Mouse (Mus musculus): ENCODE measurements around the gene Ank3.

Gene Ank3

GRCm38 (mm10) chr10:69574190-69574663, 175.7 kb downstream of the Ank3 start:
- CTCF ChIA-PET = no interaction called here

DNA sequence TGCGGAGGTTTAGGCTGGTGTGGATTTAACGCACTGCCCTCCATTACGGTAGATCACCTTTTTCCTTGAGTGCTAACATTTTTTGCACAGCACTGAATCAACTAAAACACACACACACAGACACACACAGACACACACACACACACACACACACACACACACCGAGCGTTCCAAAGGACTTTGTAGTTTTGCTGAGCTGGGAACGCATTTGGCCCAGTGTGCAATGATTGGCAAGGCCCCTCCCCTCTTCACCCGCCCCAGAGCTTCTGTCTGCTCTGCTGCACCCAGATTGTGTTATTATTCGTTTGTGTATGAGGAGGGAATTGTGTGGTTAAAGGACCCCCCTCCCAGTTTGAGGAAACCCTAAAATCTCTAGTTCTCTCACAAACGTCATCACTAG, 176.3 kb downstream of the Ank3 start:
- CTCF ChIA-PET = no interaction called here

- CTCF ChIA-PET = no interaction called here
These were observed 176.9 kb downstream of the Ank3 start for GRCm38 (mm10) chr10:69575451-69575850.

DNA sequence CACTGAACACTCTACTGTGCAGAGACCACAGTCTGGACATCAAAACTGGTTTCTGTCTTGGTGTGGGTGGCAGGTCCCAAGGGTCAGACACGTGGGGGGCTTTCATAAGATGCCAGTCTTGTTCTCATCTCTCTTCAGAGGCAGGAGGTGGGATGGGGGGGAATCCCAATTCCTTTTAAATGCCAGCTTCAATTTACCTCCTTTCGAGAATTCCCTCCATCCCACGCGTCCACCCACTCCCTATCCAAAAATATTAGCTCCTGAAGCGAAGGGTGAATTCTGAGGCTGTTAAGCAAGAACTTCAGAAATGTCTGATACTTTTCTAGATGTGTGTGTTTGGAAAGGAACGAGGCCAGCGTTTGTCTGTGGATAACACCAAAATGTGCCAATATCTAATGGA, 177.7 kb downstream of the Ank3 start:
- CTCF ChIA-PET = no interaction called here

DNA sequence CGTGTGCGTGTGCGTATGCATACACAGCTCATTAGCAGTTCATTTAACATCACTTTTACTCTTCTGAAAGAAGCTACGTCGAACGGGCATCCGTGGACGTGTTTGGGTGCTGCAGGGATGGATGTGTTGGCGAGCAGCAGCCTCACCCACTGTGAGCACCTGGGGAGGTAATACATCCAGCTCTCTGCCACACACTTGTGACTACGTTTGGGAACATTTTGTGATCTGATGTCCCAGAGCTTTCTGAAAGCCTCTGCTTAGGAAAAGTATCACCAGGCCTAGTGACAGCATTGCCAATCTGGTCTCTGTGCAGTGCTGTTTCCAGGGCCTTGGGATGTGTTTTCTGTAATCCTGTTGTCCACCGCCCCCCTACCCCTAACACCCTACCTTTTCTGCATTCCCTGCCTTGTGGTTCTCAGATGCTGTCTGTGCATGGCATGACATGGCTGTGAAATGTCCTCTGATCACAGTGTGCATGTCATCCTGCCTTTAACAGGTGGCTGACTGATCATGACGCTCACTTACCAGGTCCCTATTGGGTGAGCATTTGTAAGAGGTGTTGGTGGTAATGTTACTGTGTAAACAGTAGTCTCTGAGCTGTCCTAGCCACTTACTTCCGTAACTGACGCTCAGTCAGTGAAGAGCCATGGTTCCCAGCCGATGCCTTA, 178.6 kb downstream of the Ank3 start:
- CTCF ChIA-PET = no interaction called here

DNA sequence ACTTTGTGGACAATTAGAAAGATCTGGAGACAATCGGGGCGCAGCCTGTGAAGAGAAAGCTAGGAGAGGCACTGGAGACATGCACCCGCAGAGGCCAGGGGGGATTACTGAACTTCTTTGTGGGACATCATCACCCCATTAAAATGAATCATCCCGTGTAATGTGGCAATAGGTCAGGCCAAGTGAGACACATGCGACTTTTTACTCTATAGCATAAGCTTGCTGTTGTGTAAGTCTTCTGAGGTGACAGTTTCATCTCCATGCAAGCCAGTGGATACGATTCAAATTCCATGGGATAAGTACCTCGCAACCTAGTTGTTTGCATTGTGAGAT, 179.1 kb downstream of the Ank3 start:
- CTCF ChIA-PET = no interaction called here

DNA sequence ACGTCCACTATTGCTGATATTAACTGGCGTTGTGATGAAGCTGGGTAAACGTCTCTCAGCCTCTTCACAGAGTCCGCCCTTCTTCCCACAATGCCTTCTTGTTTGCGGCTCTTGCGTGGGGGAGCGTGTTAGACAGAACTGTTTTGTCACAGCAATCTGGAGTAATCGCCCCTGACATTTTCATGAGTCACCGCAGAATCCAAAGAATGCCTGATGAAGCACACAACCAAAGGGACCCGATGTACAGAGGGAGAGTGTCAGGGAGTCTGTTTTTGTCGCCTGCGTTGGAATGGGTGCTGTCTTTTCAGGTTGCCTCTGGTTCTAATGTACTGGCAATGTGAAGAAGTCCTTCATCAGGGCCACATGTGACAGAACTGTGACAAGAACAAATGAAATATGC, 181.0 kb downstream of the Ank3 start:
- CTCF ChIA-PET = no interaction called here

GRCm38 (mm10) chr10:69581525-69581924, 183.0 kb downstream of the Ank3 start:
- CTCF ChIA-PET = no interaction called here

GRCm38 (mm10) chr10:69583874-69584481, 185.4 kb downstream of the Ank3 start:
- CTCF ChIA-PET = no interaction called here

- CTCF ChIA-PET = no interaction called here
These were observed 186.0 kb downstream of the Ank3 start for GRCm38 (mm10) chr10:69584566-69584965.

GRCm38 (mm10) chr10:69585271-69585670, 186.7 kb downstream of the Ank3 start:
- CTCF ChIA-PET = no interaction called here

DNA sequence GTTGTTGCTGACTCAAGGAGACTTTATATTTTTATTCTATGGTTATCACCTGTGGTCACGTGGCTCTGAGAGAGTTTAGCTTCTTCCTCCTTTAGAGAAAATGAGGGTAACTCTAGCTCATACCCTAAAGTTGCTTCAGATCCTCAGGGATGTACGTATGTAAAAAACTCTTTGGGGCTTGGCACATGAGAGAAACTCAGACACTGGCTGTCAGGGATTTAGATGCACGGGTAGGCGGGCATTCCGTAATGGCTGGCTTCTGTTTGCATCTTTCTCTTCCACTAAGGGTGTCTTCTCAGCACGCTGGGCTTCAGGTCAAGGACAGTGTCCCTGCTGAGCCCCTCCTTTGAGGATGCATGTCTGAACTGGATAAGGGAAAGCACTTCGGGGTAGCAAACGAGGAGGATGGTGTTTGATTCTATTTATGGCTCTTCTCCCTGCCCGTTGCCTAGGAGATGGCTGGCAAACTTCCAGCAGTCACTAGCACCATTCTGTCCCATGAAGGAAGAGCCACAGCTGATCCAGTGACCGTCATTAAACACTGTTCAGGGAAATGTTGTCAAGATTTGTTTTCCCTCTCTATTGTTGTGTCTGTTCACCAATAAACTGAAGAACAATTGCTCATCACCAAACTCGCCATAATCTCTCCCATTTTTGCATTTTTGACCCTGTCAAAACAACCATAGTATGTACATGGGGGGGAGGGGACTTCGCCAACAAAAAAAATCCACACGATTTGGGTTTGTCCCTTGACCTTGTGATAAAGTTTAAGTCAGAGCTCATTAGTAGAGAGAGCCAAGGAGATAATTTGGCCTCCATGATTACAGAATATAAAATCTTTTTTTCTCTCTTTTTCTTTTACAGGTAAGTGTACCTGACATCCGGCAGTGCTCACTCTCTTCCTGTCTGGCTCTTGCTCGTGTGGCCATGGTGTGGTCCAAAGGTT, 195.9 kb downstream of the Ank3 start:
- CTCF ChIA-PET = no interaction called here

- CTCF ChIA-PET = no interaction called here
These were observed 196.9 kb downstream of the Ank3 start for GRCm38 (mm10) chr10:69595487-69595886.

DNA sequence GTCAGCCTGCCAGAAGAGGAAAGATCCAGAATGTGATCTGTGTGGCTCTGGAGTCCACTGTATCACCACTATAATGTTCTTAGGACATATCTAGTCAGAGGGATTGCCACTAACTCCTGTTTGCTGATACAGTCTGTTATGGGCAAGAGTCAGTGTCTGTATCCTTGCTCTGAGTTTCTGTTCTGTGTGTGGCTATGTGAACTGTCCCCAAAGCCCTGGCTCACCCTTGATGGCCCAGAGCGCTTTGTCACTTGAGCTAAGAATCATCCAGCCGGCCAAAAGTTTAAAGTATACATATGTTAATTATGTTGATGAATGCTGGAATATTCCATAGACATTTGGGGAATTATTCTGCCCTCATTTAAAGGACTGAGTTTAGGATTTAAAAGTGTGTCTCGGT, 202.9 kb downstream of the Ank3 start:
- CTCF ChIA-PET = no interaction called here

DNA sequence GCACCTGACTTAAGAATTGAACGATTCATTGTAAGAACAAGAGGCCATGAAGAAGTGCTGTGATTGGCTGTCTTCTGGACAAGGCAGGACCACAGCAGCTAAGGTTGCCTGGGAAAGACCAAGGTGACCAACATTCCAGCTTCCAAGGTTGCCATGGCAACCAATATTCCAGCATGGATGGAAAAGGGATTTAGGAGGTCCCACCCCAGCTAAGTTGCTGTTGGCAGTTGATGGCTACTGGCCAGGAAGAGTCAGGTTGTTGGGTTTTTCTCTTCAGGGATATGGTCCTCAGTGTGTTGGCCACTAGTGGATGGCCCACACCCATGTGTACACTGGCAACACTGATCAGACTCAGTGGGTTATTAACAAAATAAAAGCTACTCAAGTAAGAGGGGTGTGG, 204.1 kb downstream of the Ank3 start:
- CTCF ChIA-PET = no interaction called here

GRCm38 (mm10) chr10:69604609-69605008, 206.0 kb downstream of the Ank3 start:
- CTCF ChIA-PET = no interaction called here

- CTCF ChIA-PET = no interaction called here
These were observed 206.6 kb downstream of the Ank3 start for GRCm38 (mm10) chr10:69605211-69605610.

GRCm38 (mm10) chr10:69607611-69608119, 209.1 kb downstream of the Ank3 start:
- CTCF ChIA-PET = interaction anchor here (0.7 kb wide), 1 partner anchor 10 kb away, joined by 3 read pairs; no protein-coding TSS in a partner anchor

DNA sequence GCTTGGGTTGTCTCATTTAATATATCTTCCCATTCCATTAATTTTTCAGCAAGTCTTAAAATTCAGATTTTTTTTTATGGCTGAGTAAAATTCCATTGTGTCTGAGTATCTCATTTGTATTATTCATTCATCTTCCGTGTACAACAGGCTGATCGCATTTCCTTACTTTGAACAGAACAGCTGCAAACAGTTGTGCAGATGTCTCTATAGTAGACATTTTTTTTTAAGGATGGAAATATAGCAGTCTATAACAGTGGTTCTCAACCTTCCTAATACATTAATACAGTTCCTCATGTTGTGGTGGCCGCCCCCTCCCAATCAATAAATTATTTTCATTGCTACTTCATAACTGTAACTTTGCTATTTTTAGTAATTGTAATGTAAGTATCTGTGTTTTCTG, 212.7 kb downstream of the Ank3 start:
- CTCF ChIA-PET = no interaction called here

GRCm38 (mm10) chr10:69611839-69612340, 213.3 kb downstream of the Ank3 start:
- CTCF ChIA-PET = no interaction called here

DNA sequence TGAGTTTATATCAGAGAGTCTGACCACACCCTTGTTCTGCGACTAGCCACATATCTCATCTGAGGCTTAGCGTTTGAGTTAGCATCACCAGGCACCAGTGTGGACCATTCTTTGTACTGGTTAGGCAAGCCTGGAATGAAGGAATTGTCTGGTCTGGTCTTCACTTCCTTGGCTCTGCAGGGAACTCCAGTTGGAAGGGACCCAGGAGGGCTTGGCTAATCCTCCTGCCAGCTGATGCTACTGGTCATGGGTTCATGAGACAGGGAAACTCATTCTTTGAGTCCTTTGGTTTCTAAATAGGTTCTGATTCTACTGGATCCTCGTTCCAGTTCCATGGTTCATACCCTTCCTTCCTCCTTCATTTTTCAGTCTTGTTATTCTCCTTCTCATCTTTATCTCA, 218.4 kb downstream of the Ank3 start:
- CTCF ChIA-PET = no interaction called here

DNA sequence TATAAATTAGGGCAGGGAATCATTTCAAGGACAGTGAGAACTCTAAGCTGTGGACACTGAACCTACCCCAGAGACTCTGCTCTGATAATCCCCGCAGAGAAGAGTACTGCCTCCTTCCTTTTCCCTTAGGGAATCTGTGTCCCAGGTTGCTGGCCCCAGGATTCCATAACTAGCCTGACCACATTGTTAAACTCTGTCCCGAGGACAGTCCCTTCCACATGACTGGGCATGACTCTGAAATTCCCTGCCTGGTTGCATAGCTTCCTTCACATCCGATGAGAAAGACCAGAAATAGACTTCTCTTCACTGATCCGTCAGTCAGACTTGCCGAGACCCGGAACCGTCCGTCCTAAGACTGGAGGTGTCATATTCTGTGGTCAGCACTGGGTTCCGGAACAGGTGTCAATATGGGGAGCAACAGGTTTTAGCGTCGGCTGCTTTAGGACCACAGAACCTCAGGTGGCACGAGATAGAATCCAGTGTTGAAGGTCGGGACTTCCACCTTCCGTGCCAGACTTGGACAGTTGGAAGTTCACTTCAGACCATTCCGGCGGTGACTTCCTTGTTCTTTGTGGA, 219.1 kb downstream of the Ank3 start:
- CTCF ChIA-PET = interaction anchor here (0.6 kb wide), 1 partner anchor 10 kb away, joined by 3 read pairs; no protein-coding TSS in a partner anchor
